Mouse (Mus musculus) neural tube, embryonic 11.5 days (tissue): ENCODE measurements around the gene Slc36a2. TPM values are rescaled to one million over a fixed set of nuclear protein-coding genes. Genes with fewer than 3 reads are reported as not detected.

Experiments
- ATAC-seq: fragments of 200-750 bp; cut with Nextera tagmentation; 2 replicates; pipeline ENCODE4 v1.8.0; 2017; ENCODE audit warnings: moderate number of reproducible peaks, mild to moderate bottlenecking, moderate TSS enrichment, moderate library complexity; ENCODE audit not compliant: insufficient read depth, low FRiP score, low TSS enrichment
- DNase-seq: peaks from one replicate; pipeline ENCODE4 v3.0.0-alpha.2; 2015; ENCODE audit warnings: low spot score
- H3K27ac ChIP-seq: fragments of 300-500 bp; sonication (generic); 2 replicates; pipeline ENCODE4 v1.5.1; 2014; ENCODE audit warnings: low read depth, mild to moderate bottlenecking, low read length
- H3K27me3 ChIP-seq: fragments of 300-500 bp; sonication (generic); 2 replicates; pipeline ENCODE4 v1.6.1; 2014; ENCODE audit warnings: mild to moderate bottlenecking, low read length, mixed read lengths; ENCODE audit not compliant: control insufficient read depth, insufficient read depth
- H3K36me3 ChIP-seq: fragments of 300-500 bp; sonication (generic); 2 replicates; pipeline ENCODE4 v1.6.1; 2014; ENCODE audit warnings: mild to moderate bottlenecking, low read length, moderate library complexity, mixed read lengths; ENCODE audit not compliant: control insufficient read depth, insufficient read depth
- H3K4me1 ChIP-seq: fragments of 300-500 bp; sonication (generic); 2 replicates; pipeline ENCODE4 v1.6.1; 2014; ENCODE audit warnings: low read length, mixed read lengths; ENCODE audit not compliant: control insufficient read depth, insufficient read depth
- H3K4me2 ChIP-seq: fragments of 300-500 bp; sonication (generic); 2 replicates; pipeline ENCODE4 v1.6.1; 2014; ENCODE audit warnings: low read depth, mild to moderate bottlenecking, moderate library complexity
- H3K4me3 ChIP-seq: fragments of 300-500 bp; sonication (generic); 2 replicates; pipeline ENCODE4 v1.5.1; 2014; ENCODE audit warnings: low read depth, low read length
- H3K9ac ChIP-seq: fragments of 300-500 bp; sonication (generic); 2 replicates; pipeline ENCODE4 v1.6.1; 2014; ENCODE audit warnings: mild to moderate bottlenecking, low read length
- H3K9me3 ChIP-seq: fragments of 300-500 bp; sonication (generic); 2 replicates; pipeline ENCODE4 v1.6.1; 2016; ENCODE audit warnings: low read length; ENCODE audit not compliant: control insufficient read depth
- WGBS: fragments of 180-500 bp; shearing (Covaris S2); extraction: QIAGEN DNeasy Blood & Tissue Kit; methylation state at CpG from one replicate; pipeline ENCODE4 v1.1.7; 2014; 5-methylcytosine and 5-hydroxymethylcytosine counted together
- polyA plus RNA-seq: library from polyadenylated mRNA; unstranded; fragments of >200 nt; fragmentation: Nextera tagmentation; extraction: Ambion mirVana; gene quantifications from 2 replicates; pipeline ENCODE4 v1.2.1, GENCODE M21; 2014

Gene Slc36a2
- polyA plus RNA-seq, 1 experiment from 2014 or later, result 0.76 TPM

- H3K4me1 ChIP-seq, result no peaks in the 10 kb centered on the region
- H3K9me3 ChIP-seq, result no peaks in the 10 kb centered on the region
- H3K4me3 ChIP-seq, result no peak overlapping the region
- 100% methylated on average over 1 of the region's 1 CpGs for WGBS
- no peak for ATAC-seq
- no peak overlapping the region for H3K27ac ChIP-seq
- H3K4me2 ChIP-seq, result no peak overlapping the region
- H3K9ac ChIP-seq, result no peak overlapping the region
- no peak for DNase-seq
- H3K27me3 ChIP-seq, result no peaks in the 10 kb centered on the region
- H3K36me3 ChIP-seq, result no peaks in the 10 kb centered on the region
These were observed 50.5 kb downstream of the Slc36a2 start for GRCm38 (mm10) chr11:55134407-55134806.

- H3K4me1 ChIP-seq, result no peaks in the 10 kb centered on the region
- H3K4me3 ChIP-seq, result no peak overlapping the region
- ATAC-seq (no peak), DNase-seq (no peak)
- no peaks in the 10 kb centered on the region for H3K9me3 ChIP-seq
- H3K9ac ChIP-seq, result no peak overlapping the region
- WGBS, result 97% methylated on average over 1 of the region's 1 CpGs
- H3K27me3 ChIP-seq, result no peaks in the 10 kb centered on the region
- no peaks in the 10 kb centered on the region for H3K36me3 ChIP-seq
- no peak overlapping the region for H3K4me2 ChIP-seq
- H3K27ac ChIP-seq, result no peak overlapping the region
These were observed 51.7 kb downstream of the Slc36a2 start for GRCm38 (mm10) chr11:55133204-55133603.

GRCm38 (mm10) chr11:55131946-55132345 is 52.9 kb downstream of the Slc36a2 start:
- Histone ChIP-seq H3K4me2 (no peak overlapping the region), H3K27ac (no peak overlapping the region), H3K4me3 (no peak overlapping the region), H3K27me3 (no peaks in the 10 kb centered on the region), H3K9me3 (no peaks in the 10 kb centered on the region), H3K4me1 (no peaks in the 10 kb centered on the region), H3K36me3 (no peaks in the 10 kb centered on the region), H3K9ac (no peak overlapping the region)
- WGBS, result 97% methylated on average over 1 of the region's 1 CpGs
- ATAC-seq (no peak), DNase-seq (no peak)

GRCm38 (mm10) chr11:55131077-55131742 is 53.7 kb downstream of the Slc36a2 start:
- Histone ChIP-seq H3K9ac (no peak overlapping the region), H3K9me3 (no peaks in the 10 kb centered on the region), H3K4me2 (no peak overlapping the region), H3K4me3 (no peak overlapping the region), H3K27ac (no peak overlapping the region), H3K27me3 (no peaks in the 10 kb centered on the region), H3K4me1 (no peaks in the 10 kb centered on the region), H3K36me3 (no peaks in the 10 kb centered on the region)
- 89% methylated on average over 11 of the region's 11 CpGs for WGBS
- no peak for ATAC-seq
- DNase-seq, result no peak

- H3K4me1 ChIP-seq, result no peaks in the 10 kb centered on the region
- H3K27me3 ChIP-seq, result no peaks in the 10 kb centered on the region
- no peak overlapping the region for H3K4me2 ChIP-seq
- ATAC-seq (no peak), DNase-seq (no peak)
- H3K9me3 ChIP-seq, result no peaks in the 10 kb centered on the region
- no peaks in the 10 kb centered on the region for H3K36me3 ChIP-seq
- H3K9ac ChIP-seq, result no peak overlapping the region
- no peak overlapping the region for H3K4me3 ChIP-seq
- no peak overlapping the region for H3K27ac ChIP-seq
- 83% methylated on average over 3 of the region's 3 CpGs for WGBS
These were observed 56.5 kb downstream of the Slc36a2 start for GRCm38 (mm10) chr11:55128411-55128810.

GRCm38 (mm10) chr11:55127937-55128336 is 56.9 kb downstream of the Slc36a2 start:
- no peaks in the 10 kb centered on the region for H3K27me3 ChIP-seq
- H3K4me2 ChIP-seq, result no peak overlapping the region
- DNase-seq (no peak), ATAC-seq (no peak)
- H3K27ac ChIP-seq, result no peak overlapping the region
- no peaks in the 10 kb centered on the region for H3K4me1 ChIP-seq
- H3K4me3 ChIP-seq, result no peak overlapping the region
- no peak overlapping the region for H3K9ac ChIP-seq
- H3K36me3 ChIP-seq, result no peaks in the 10 kb centered on the region
- WGBS, result 88% methylated on average over 6 of the region's 6 CpGs
- H3K9me3 ChIP-seq, result no peaks in the 10 kb centered on the region

GRCm38 (mm10) chr11:55126663-55127062 is 58.2 kb downstream of the Slc36a2 start:
- Histone ChIP-seq H3K4me3 (no peak overlapping the region), H3K27me3 (no peaks in the 10 kb centered on the region), H3K4me1 (no peaks in the 10 kb centered on the region), H3K27ac (no peak overlapping the region), H3K36me3 (no peaks in the 10 kb centered on the region), H3K4me2 (no peak overlapping the region), H3K9ac (no peak overlapping the region), H3K9me3 (no peaks in the 10 kb centered on the region)
- WGBS, result 91% methylated on average over 3 of the region's 3 CpGs
- DNase-seq (no peak), ATAC-seq (no peak)

GRCm38 (mm10) chr11:55121430-55121829 is 63.4 kb downstream of the Slc36a2 start:
- Histone ChIP-seq H3K4me2 (no peak overlapping the region), H3K36me3 (no peaks in the 10 kb centered on the region), H3K4me1 (no peaks in the 10 kb centered on the region), H3K4me3 (no peak overlapping the region), H3K27me3 (no peaks in the 10 kb centered on the region), H3K27ac (no peak overlapping the region), H3K9ac (no peak overlapping the region), H3K9me3 (no peaks in the 10 kb centered on the region)
- 92% methylated on average over 1 of the region's 1 CpGs for WGBS
- DNase-seq, result no peak
- ATAC-seq, result no peak

- Histone ChIP-seq H3K9ac (no peak overlapping the region), H3K27ac (no peak overlapping the region), H3K4me1 (no peaks in the 10 kb centered on the region), H3K27me3 (no peaks in the 10 kb centered on the region), H3K4me3 (no peak overlapping the region), H3K4me2 (no peak overlapping the region), H3K36me3 (no peaks in the 10 kb centered on the region), H3K9me3 (no peaks in the 10 kb centered on the region)
- 76% methylated on average over 8 of the region's 8 CpGs for WGBS
- ATAC-seq (no peak), DNase-seq (no peak)
These were observed 64.0 kb downstream of the Slc36a2 start for GRCm38 (mm10) chr11:55120821-55121271.
